Mouse (Mus musculus): Measurements from ENCODE around the gene Cd163.

Cd163 gene

DNA sequence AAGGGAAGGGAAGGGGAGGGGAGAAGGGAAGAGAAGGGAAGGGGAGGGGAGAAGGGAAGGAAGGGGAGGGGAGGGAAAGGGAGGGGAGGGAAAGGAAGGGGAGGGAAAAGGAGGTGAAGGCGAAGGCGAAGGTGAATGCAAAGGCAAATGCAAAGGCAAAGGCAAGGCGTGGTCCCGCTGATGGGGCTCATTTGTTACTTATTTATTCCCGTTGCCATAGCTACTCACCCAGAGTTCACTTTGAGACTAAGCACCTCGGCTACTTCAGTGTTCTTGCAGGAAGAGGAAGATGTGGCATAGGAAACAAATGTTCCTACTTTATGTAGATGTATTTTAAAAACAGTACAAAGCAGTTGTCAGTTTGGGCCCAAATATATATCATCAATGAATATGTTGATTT, 56.1 kb downstream of the Cd163 start:
- peak; percentile 80 for DNase-seq (ENCODE audit: low read depth)

DNA sequence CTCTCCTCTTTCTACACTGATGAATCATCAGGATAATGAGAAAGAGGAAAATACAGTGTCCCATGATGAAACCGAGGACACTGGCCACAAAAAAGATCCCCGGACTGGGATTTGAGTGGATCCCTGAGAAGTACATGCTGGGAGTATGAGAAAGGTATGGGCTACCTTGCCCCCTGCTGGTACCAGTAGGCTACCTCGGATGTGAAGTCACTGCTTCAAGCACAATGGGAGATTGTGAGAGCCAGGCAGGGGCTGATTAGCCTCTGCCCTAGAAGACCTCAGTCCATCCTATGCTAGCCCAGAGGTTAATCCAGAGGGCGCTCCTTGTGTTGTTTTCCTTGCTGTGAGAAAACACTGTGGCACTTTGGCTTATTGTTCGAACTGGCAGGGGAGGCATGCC, 59.9 kb downstream of the Cd163 start:
- no peak for DNase-seq (ENCODE audit: low read depth)

DNA sequence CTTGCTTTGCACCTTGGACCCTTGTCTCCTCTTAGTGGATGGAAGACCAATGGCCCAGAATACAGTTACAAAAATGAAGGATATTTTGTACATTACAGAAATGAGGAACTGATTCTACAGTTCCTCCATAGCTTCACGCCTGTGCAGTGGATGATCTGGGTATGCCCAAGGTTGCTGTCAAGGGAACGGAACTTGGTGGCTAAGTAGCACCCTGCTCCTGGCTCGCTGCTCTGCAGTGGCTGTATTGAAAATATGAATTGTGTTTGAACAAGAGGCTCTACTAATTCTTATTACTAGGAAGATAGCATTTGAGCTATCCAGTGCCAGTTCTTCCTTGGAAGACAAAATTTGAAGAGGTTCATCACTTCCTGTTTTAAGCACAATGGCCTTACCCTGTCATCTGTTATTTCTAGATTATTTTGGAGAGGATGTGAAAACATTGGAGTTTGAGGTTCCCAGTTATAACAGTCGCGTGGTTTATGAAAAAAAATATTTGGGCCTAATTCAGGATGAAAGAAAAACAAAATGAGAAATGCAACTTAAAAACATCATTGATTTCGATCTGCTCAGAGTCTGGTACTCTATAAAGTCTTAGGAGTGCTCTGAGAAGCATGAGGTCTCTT, 69.2 kb downstream of the Cd163 start:
- no peak for DNase-seq (ENCODE audit: low read depth)

DNA sequence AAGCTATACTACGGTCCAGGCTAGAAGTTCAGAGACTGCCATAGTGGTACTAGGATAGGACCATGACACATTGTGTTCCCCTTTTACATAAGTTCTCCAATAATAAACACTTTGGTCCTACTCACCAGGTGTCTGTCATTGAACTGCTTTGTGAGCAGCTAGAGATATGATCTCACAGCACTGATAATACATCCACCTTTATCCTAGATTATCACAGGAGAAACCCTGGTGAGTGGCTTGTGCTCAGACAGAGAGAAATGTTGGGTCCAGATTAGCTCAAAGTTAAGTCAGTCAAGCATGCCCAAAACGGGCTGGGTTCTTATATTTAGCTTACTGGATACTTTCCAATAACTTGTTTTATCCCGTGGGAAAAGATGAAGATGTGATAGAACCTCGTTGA, 70.2 kb downstream of the Cd163 start:
- DNase-seq (ENCODE audit: low read depth) = peak; percentile 31

DNA sequence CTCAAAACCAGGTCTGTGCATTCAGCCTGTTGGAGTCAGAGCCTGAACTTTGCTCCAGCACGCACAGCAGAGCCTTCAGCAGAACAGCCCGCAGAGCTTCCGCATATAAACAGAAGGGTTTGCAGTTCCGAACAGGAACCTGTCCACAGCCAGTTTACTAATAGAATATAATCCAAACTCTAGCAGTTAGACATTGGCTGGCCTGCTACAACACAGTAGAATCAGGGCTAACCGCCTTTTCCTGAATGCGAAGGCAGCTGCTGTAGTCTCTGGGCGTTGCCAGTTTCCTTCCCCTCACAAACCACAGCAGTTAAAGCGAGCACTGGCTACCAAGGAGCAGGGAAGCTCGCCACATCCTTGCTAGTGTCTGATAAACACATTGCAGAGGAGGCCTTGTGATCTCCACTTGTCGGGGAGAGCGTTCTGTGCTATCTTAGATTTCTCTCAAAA, 71.0 kb downstream of the Cd163 start:
- peak; percentile 91 for DNase-seq (ENCODE audit: low read depth)

DNA sequence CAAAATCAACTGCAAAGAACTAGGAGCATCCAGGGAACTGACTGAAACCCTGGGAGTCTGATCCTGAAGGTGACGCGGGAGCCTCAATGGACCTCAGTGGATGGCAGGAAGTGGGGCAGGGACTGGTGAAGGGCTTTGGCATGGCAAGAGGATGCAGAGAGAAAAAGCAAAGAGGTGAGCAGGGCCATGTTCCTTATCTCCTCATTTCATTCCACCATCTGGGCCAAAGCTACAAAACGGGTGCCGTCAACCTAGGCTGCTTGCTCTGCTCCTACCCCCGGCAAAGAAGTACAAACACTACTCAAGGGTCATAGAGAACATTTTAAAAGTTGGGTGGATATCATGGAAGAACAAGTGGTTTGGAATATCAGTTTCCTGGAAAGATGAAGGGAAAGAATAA, 71.9 kb downstream of the Cd163 start:
- peak; percentile 56 for DNase-seq (ENCODE audit: low read depth)

DNA sequence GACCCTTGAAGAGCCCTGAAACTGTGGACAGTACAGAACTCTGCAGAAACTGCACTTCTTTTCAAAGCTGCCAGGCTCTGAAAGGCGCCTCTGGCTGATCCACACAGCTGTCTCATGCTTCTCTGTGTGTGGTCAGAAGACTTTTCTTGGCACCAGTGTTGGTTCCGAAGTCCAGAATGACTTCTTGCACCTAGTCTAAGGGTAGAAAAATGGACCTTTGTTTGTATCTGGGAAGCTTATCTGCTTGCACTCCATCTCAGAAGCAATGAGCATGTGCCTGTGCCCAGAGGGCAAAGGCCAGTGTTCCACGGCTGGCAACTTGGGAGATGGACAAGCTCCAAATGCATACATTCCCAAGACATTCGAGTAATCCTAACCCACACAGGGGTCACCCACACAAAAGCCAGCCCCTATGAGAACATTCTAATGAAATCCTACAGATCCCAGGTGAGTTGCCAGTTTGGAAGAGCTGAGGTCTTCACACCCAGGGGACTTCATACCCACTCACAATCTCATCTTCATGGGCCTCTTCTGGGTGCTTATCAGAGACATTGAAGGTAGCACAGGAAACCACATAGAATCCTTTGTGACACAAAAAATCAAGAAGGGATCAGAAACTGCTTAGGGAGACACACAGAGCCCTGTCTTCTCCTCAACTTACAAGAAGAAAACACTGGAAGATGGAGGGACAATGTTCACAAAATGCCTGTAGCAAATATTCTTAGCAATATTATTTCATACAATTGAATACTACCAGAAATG, 73.2 kb downstream of the Cd163 start:
- peak; percentile 46 for DNase-seq (ENCODE audit: low read depth)

DNA sequence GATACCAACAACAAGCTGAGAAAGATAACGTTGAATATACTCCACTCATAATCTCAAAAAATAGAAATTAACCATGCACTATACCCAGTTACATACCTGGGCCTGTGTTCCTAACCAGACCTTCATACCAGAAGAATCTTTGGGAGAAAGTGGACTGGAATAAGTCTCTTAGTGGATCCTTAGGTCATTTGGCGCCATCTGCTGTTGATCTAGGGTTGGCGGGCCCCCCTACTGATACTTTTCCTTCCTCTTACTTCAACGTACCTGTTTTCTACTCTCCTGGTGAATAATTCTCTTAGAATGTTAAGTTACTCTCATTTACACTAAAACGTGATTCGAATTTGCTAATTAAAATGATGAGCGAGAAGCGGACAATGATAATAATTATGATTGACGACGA, 74.9 kb downstream of the Cd163 start:
- DNase-seq (ENCODE audit: low read depth) = peak; percentile 75
